Mouse (Mus musculus) intestine, embryonic 15.5 days (tissue): ENCODE measurements around the gene Ncoa3. TPM values are rescaled to one million over a fixed set of nuclear protein-coding genes. Genes with fewer than 3 reads are reported as not detected.

Experiments
- ATAC-seq: fragments of 200-750 bp; cut with Nextera tagmentation; 2 replicates; pipeline ENCODE4 v1.8.0; 2017; ENCODE audit warnings: moderate TSS enrichment, moderate library complexity
- H3K27ac ChIP-seq: fragments of 300-500 bp; sonication (generic); 2 replicates; pipeline ENCODE4 v1.5.1; 2015; ENCODE audit warnings: mild to moderate bottlenecking, inconsistent platforms
- H3K27me3 ChIP-seq: fragments of 300-500 bp; sonication (generic); replicated peaks from 2 replicates; pipeline ENCODE4 v1.6.1; 2015; ENCODE audit warnings: inconsistent platforms
- H3K36me3 ChIP-seq: fragments of 300-500 bp; sonication (generic); 2 replicates; pipeline ENCODE4 v1.6.1; 2015; ENCODE audit warnings: inconsistent platforms
- H3K4me1 ChIP-seq: fragments of 300-500 bp; sonication (generic); replicated peaks from 2 replicates; pipeline ENCODE4 v1.6.1; 2015; ENCODE audit warnings: inconsistent platforms
- H3K4me2 ChIP-seq: fragments of 300-500 bp; sonication (generic); replicated peaks from 2 replicates; pipeline ENCODE4 v1.6.1; 2015; ENCODE audit warnings: mild to moderate bottlenecking, inconsistent platforms
- H3K4me3 ChIP-seq: fragments of 300-500 bp; sonication (generic); replicated peaks from 2 replicates; pipeline ENCODE4 v1.5.1; 2015; ENCODE audit warnings: inconsistent platforms
- H3K9ac ChIP-seq: fragments of 300-500 bp; sonication (generic); 2 replicates; pipeline ENCODE4 v1.6.1; 2015; ENCODE audit warnings: inconsistent platforms
- H3K9me3 ChIP-seq: fragments of 300-500 bp; sonication (generic); 2 replicates; pipeline ENCODE4 v1.6.1; 2016; ENCODE audit warnings: inconsistent platforms
- WGBS: fragments of 180-500 bp; shearing (Covaris S2); methylation state at CpG from one replicate; pipeline ENCODE4 v1.1.7; 2015; 5-methylcytosine and 5-hydroxymethylcytosine counted together
- polyA plus RNA-seq: library from polyadenylated mRNA; unstranded; fragments of >200 nt; fragmentation: Nextera tagmentation; extraction: Ambion mirVana; gene quantifications from 2 replicates; pipeline ENCODE4 v1.2.1, GENCODE M21; 2015

Ncoa3 gene
- polyA plus RNA-seq, 1 experiment from 2014 or later: 10.8 TPM

- no peaks in the 10 kb centered on the region for H3K36me3 ChIP-seq
- no peak overlapping the region for H3K4me3 ChIP-seq
- H3K9ac ChIP-seq: no peak overlapping the region
- no peaks in the 10 kb centered on the region for H3K27me3 ChIP-seq
- WGBS: 41% methylated on average over 4 of the region's 4 CpGs
- H3K27ac ChIP-seq: 0 out of 2 replicates have a peak overlapping the region, but pooled peaks have one; percentile 22
- H3K4me1 ChIP-seq: peaks cover 23% of the 10 kb centered on the region; the same call in 1 of the 2 replicates
- no peak overlapping the region for H3K4me2 ChIP-seq
- no peak for ATAC-seq
- H3K9me3 ChIP-seq: no peaks in the 10 kb centered on the region
Measured at GRCm38 (mm10) chr2:166029232-166029631, 36.8 kb downstream of the Ncoa3 start.

- H3K9me3 ChIP-seq: no peaks in the 10 kb centered on the region
- H3K27ac ChIP-seq: peak overlapping the region; percentile 96
- no peaks in the 10 kb centered on the region for H3K27me3 ChIP-seq
- WGBS: 3% methylated on average over 13 of the region's 13 CpGs
- H3K9ac ChIP-seq: peak overlapping the region; percentile 30; the same call in 1 of the 2 replicates
- peak overlapping the region; percentile 62 for H3K4me2 ChIP-seq
- ATAC-seq: 0 out of 2 replicates have a peak, but pooled peaks have one; percentile 13
- peaks cover 23% of the 10 kb centered on the region; the same call in 1 of the 2 replicates for H3K4me1 ChIP-seq
- H3K4me3 ChIP-seq: peak overlapping the region; percentile 28
- no peaks in the 10 kb centered on the region; the same call in 1 of the 2 replicates for H3K36me3 ChIP-seq
Measured at GRCm38 (mm10) chr2:166030256-166030995, 38.0 kb downstream of the Ncoa3 start.

- Histone ChIP-seq H3K4me1 (peaks cover 18% of the 10 kb centered on the region; the same call in 1 of the 2 replicates), H3K4me2 (peak overlapping the region; percentile 62), H3K27me3 (no peaks in the 10 kb centered on the region), H3K9me3 (no peaks in the 10 kb centered on the region), H3K9ac (peak overlapping the region; percentile 15; the same call in 1 of the 2 replicates), H3K36me3 (no peaks in the 10 kb centered on the region; the same call in 1 of the 2 replicates), H3K27ac (peak overlapping the region; percentile 96), H3K4me3 (peak overlapping the region; percentile 28)
- 8% methylated on average over 7 of the region's 7 CpGs for WGBS
- peak; percentile 93 for ATAC-seq
Measured at GRCm38 (mm10) chr2:166031120-166031929, 38.9 kb downstream of the Ncoa3 start.

GRCm38 (mm10) chr2:166032628-166033027 is 40.2 kb downstream of the Ncoa3 start:
- no peaks in the 10 kb centered on the region; the same call in 1 of the 2 replicates for H3K36me3 ChIP-seq
- no peak overlapping the region for H3K9ac ChIP-seq
- H3K4me1 ChIP-seq: peaks cover 18% of the 10 kb centered on the region; the same call in 1 of the 2 replicates
- WGBS: 87% methylated on average over 5 of the region's 5 CpGs
- no peak overlapping the region for H3K4me3 ChIP-seq
- H3K4me2 ChIP-seq: no peak overlapping the region
- ATAC-seq: no peak
- H3K9me3 ChIP-seq: no peaks in the 10 kb centered on the region
- H3K27ac ChIP-seq: no peak overlapping the region
- no peaks in the 10 kb centered on the region for H3K27me3 ChIP-seq

GRCm38 (mm10) chr2:166034967-166035490 is 42.6 kb downstream of the Ncoa3 start:
- no peak overlapping the region for H3K4me2 ChIP-seq
- no peaks in the 10 kb centered on the region; the same call in 1 of the 2 replicates for H3K36me3 ChIP-seq
- no peak for ATAC-seq
- H3K4me1 ChIP-seq: peaks cover 16% of the 10 kb centered on the region; the same call in 1 of the 2 replicates
- no peak overlapping the region for H3K27ac ChIP-seq
- 58% methylated on average over 3 of the region's 3 CpGs for WGBS
- H3K27me3 ChIP-seq: no peaks in the 10 kb centered on the region
- H3K9me3 ChIP-seq: no peaks in the 10 kb centered on the region
- H3K4me3 ChIP-seq: no peak overlapping the region
- H3K9ac ChIP-seq: no peak overlapping the region

GRCm38 (mm10) chr2:166035725-166036124 is 43.3 kb downstream of the Ncoa3 start:
- Histone ChIP-seq H3K4me2 (no peak overlapping the region), H3K9ac (no peak overlapping the region), H3K27ac (no peak overlapping the region), H3K27me3 (no peaks in the 10 kb centered on the region), H3K4me3 (no peak overlapping the region), H3K4me1 (peaks cover 12% of the 10 kb centered on the region; the same call in 1 of the 2 replicates), H3K36me3 (no peaks in the 10 kb centered on the region; the same call in 1 of the 2 replicates), H3K9me3 (no peaks in the 10 kb centered on the region)
- no peak for ATAC-seq
- 49% methylated on average over 3 of the region's 3 CpGs for WGBS

- no peaks in the 10 kb centered on the region; the same call in 1 of the 2 replicates for H3K36me3 ChIP-seq
- 86% methylated on average over 4 of the region's 4 CpGs for WGBS
- no peaks in the 10 kb centered on the region for H3K27me3 ChIP-seq
- H3K4me1 ChIP-seq: peaks cover 9% of the 10 kb centered on the region; the same call in 1 of the 2 replicates
- no peaks in the 10 kb centered on the region for H3K9me3 ChIP-seq
- H3K4me3 ChIP-seq: no peak overlapping the region
- H3K4me2 ChIP-seq: no peak overlapping the region
- no peak overlapping the region for H3K27ac ChIP-seq
- no peak overlapping the region for H3K9ac ChIP-seq
- no peak for ATAC-seq
Measured at GRCm38 (mm10) chr2:166039681-166040080, 47.2 kb downstream of the Ncoa3 start.

GRCm38 (mm10) chr2:166042542-166042941 is 50.1 kb downstream of the Ncoa3 start:
- no peak overlapping the region for H3K9ac ChIP-seq
- no peak overlapping the region for H3K4me3 ChIP-seq
- WGBS: 55% methylated on average over 1 of the region's 1 CpGs
- no peaks in the 10 kb centered on the region for H3K9me3 ChIP-seq
- no peaks in the 10 kb centered on the region for H3K36me3 ChIP-seq
- H3K4me2 ChIP-seq: no peak overlapping the region
- no peak overlapping the region for H3K27ac ChIP-seq
- no peak for ATAC-seq
- no peaks in the 10 kb centered on the region for H3K27me3 ChIP-seq
- peaks cover 19% of the 10 kb centered on the region for H3K4me1 ChIP-seq

GRCm38 (mm10) chr2:166045006-166045405 is 52.6 kb downstream of the Ncoa3 start:
- H3K36me3 ChIP-seq: no peaks in the 10 kb centered on the region
- H3K9ac ChIP-seq: no peak overlapping the region
- no peaks in the 10 kb centered on the region for H3K9me3 ChIP-seq
- no peak overlapping the region for H3K4me3 ChIP-seq
- ATAC-seq: no peak
- peak overlapping the region; percentile 34; the same call in 1 of the 2 replicates for H3K27ac ChIP-seq
- H3K4me1 ChIP-seq: peaks cover 19% of the 10 kb centered on the region
- H3K27me3 ChIP-seq: no peaks in the 10 kb centered on the region
- H3K4me2 ChIP-seq: no peak overlapping the region
- WGBS: 36% methylated on average over 2 of the region's 2 CpGs

GRCm38 (mm10) chr2:166045549-166046501 is 53.4 kb downstream of the Ncoa3 start:
- Histone ChIP-seq H3K27ac (0 out of 2 replicates have a peak overlapping the region, but pooled peaks have one; percentile 34), H3K9me3 (no peaks in the 10 kb centered on the region), H3K36me3 (no peaks in the 10 kb centered on the region; the same call in 1 of the 2 replicates), H3K27me3 (no peaks in the 10 kb centered on the region), H3K4me3 (no peak overlapping the region), H3K4me1 (peaks cover 19% of the 10 kb centered on the region), H3K4me2 (no peak overlapping the region), H3K9ac (no peak overlapping the region)
- WGBS: 67% methylated on average over 10 of the region's 10 CpGs
- 0 out of 2 replicates have a peak, but pooled peaks have one; percentile 46 for ATAC-seq

- no peaks in the 10 kb centered on the region; the same call in none of the 2 replicates for H3K36me3 ChIP-seq
- WGBS: 95% methylated on average over 4 of the region's 4 CpGs
- H3K9ac ChIP-seq: no peak overlapping the region
- ATAC-seq: no peak
- H3K4me1 ChIP-seq: peaks cover 12% of the 10 kb centered on the region
- no peak overlapping the region for H3K27ac ChIP-seq
- H3K4me3 ChIP-seq: no peak overlapping the region
- no peaks in the 10 kb centered on the region for H3K9me3 ChIP-seq
- no peak overlapping the region for H3K4me2 ChIP-seq
- no peaks in the 10 kb centered on the region for H3K27me3 ChIP-seq
Measured at GRCm38 (mm10) chr2:166047931-166048330, 55.5 kb downstream of the Ncoa3 start.
